Mouse (Mus musculus): Measurements from ENCODE around the gene Olfr629.

- TF ChIP-seq CTCF (IDR thresholded peaks at IDR 0.05; ENCODE audit: low read depth) (no peak), EP300 (IDR thresholded peaks at IDR 0.05; ENCODE audit: low read depth) (no peak)
These were observed 45.3 kb downstream of the Olfr629 start for GRCm38 (mm10) chr7:103699469-103699868.
